Mouse (Mus musculus) kidney, adult 18-20 months (tissue): ENCODE measurements around the gene Phf23.
"Not testable (repeated sequence)": the region's sequence is repeated elsewhere in the genome, so short reads cannot be mapped to it uniquely, and the experiment has no call there.

Experiments
- DNase-seq: peaks from one replicate; pipeline ENCODE4 v3.0.0; 2021

Phf23 gene

GRCm38 (mm10) chr11:69995391-69995960 is at the start of gene Phf23:
Gene Phf23 (plus strand): TSS chr11:69995777.
- peak; percentile 95 for DNase-seq

GRCm38 (mm10) chr11:69945997-69946891 is 49.3 kb upstream of the Phf23 start:
- DNase-seq, result no peak

GRCm38 (mm10) chr11:69947337-69948065 is 48.1 kb upstream of the Phf23 start:
- peak; percentile 63 for DNase-seq

DNA sequence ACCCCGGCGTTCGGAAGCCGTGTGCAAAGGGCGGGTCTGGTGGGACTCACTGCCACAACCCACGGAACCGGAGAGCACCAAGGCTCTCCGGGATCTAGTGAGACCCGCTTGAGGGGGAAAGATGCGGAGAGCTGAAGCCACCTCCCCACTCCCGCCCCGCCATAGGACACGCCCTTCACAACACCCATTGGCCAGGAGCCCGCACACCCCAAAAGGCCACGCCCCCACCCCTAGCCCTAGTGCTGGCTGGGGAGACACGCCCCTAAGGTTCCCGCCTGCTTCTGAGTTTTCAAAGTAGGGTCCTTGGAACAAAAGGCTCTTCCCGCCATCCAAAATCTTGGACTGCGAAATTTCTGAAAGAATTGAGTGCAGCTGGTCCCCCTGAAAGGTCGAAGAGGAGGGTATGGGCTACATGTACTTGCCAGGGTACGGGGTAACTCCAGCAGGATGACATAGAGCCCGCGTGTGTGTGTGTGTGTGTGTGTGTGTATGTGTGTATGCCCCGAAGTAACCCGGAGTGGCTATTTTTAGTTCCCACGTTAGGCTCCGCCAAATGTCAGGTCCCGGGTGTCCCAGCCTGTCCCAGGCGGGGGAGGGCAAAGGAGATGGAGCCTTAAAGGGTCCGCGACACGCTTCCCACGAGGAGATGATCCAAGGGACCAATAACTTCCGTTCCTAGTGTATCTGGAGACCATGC is 47.4 kb upstream of the Phf23 start, which contains the start of gene Slc2a4:
Slc2a4 (minus strand) TSS at position 123 of the 697 bp plus-strand sequence.
- DNase-seq, result peak; percentile 91

DNA sequence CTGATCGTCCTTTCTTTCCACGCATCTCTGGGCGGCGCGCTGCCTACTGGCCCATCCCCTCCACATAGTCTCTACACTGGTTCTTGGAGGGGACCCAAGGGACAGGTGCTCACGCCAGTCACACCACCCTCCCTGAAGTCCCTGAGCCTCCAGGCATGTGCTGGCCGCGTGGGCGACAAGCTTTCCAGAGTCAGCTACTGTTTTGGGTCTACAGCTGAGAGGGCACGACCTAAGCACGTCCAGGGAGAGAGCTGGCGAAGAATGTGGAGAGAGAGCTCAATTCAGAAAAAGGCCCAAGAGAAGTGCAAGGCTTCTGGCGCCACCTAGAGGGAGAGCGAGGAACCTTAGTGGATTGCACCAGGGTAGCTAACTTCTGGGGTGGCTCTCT is 46.8 kb upstream of the Phf23 start:
- DNase-seq, result peak; percentile 91

- no peak for DNase-seq
Measured at GRCm38 (mm10) chr11:69950807-69951459, 44.6 kb upstream of the Phf23 start.

DNA sequence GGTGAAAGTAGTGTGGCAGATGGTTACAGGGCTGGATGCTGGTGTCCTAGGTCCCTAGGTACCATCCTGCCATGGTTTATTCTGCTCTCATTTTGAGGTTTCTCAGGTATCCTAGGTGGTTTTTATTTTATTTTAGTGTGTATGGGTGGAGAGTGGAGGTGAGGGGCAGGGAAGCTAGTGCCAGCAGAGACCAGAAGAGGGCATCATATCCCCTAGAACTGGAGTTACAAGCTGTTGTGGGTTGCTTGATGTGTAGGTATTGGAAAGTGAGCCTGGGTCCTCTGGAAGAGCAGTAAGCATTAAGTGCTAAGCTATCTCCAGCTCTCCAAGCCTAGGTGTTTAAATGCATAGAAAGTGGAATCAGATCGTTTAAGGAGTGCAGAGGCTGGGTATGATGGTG is 43.3 kb upstream of the Phf23 start:
- DNase-seq, result no peak

DNA sequence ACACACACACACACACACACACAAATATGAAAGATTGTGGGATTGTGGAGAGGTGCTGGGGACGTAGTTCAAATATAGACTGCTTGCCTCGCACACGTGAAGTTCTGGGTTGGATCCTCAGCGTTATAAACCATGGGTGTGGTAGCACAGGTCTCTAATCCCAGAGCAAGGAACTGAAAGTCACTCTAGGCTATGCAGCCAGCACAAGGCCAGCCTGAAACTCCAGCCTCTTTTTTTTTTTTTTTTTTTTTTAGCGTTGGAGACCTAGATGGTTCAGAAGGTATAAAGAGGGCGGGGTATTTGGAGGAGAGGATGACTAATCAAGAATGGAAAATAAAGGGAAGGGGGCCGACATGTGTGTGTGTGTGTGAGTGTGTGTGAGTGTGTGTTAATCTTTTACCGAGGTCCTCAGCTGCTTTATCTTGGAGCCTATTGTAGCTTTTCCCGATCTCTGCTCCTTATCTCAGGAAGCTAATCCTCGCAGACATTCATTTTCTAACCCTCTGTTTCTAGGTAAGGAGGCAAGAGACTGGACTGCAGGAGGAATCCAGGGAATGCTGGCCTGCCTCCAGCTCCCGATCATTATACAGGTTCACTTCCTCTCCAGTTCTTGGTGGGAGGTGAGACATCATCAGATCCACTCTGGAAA is 42.2 kb upstream of the Phf23 start:
- no peak for DNase-seq

DNA sequence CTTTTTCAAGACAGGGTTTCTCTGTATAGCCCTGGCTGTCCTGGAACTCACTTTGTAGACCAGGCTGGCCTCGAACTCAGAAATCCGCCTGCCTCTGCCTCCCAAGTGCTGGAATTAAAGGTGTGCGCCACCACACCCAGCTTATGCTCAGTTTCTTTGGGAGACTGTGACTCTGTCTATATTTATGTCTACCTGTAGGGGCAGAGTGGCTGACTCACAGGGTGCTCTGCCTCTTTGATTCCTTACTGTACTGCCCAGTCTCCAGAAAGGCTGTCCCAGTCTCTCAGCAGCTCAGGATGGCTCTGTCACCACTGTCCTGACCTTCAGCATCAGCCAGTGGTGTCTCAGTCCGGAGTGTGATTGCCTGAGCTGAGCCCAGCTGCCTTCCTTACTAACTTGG is 40.0 kb upstream of the Phf23 start:
- DNase-seq, result not testable (repeated sequence)

- no peak for DNase-seq
Measured at GRCm38 (mm10) chr11:69956218-69956617, 39.4 kb upstream of the Phf23 start.

DNA sequence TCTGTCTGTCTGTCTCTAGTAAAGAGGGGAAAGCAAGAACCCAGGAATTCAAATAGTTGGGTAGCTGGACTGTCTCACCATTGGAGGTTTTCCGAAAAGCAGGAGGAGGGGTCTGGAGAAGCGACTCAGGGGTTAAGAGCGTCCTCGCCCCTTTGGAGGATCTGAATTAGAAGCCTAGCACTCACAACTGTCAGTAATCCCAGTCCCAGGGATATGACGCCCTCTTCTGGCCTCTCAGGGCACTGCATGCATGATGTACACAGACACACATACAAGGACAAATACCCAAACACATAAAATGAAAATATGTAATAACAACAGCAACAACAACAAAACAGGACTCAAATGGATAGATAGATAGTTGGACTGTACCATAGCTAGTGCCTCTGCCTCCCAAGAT is 35.0 kb upstream of the Phf23 start:
- DNase-seq, result no peak

- DNase-seq, result no peak
Measured at GRCm38 (mm10) chr11:69961841-69962240, 33.7 kb upstream of the Phf23 start.

DNA sequence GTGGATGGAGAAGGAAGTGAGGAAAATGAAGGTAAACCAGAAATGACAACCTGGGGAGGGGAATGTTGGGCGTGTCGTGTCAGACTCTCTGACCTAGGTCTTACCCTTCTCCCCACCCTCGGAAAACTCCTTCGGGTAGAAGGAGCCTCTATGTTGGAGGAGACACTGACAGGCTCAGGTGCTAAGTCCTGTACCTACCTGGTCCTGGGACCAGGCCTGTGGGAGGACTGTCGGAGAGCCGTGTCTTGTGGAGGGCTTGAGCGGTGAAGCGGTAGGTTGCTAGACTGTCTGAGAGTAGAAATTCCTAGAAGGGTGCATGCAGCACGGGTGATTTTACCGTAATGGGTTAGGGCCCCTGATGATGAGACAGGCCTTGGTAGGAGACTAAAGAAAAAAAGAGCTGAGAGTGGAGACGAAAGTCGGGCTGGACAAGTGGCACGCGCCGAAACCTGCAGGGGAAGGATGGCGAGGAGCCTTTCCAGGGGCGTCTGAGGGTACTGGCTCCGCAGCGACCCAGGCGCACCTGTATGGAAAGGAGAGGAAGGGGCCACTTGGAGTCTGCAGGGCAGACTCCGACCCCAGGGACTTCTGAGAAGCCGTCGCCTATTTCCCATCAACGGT is 30.8 kb upstream of the Phf23 start, which contains the start of gene Cldn7:
Cldn7 (plus strand) TSS at position 130 of the 621 bp plus-strand sequence.
- DNase-seq, result no peak

- DNase-seq, result peak; percentile 69
Measured at GRCm38 (mm10) chr11:69965271-69966005, 30.1 kb upstream of the Phf23 start.

DNA sequence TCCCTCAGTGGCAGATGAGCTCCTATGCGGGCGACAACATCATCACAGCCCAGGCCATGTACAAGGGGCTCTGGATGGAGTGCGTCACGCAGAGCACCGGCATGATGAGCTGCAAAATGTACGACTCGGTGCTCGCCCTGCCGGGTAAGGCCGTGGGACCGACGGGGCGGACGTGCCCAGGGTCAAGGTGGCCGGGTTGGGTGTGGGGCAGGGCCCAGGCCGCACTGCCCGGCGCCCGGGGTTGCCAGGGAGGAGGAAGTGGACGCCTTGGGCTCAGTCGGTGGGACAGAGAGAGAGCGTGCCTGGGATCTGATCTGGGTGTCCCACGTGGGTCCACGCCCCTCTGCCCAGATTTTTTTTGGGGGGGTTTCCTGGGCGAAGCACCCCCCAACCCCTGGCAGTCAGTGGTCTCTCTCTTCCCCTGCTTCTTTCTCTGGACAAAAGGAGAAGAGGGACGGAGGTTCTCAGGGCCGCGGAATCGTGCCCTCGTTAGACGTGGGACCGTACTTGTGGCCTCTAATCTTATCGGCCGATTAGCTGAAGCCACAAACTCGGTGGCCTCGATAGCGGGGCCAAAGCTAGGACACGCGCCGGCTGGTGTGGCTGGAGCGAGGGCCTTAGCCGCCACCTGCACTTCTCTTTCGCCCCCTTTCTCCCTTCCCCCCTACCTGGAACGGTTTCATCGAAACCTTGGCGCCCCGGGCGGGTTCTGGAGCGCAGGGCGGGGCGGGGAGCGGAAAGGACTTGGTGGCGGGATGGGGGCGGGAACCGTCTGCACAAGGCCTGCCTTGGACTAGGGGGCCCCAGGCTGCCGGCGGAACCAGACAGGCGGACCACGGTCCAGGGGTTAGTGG is 29.3 kb upstream of the Phf23 start:
- DNase-seq, result peak; percentile 60

GRCm38 (mm10) chr11:69966860-69967517 is 28.6 kb upstream of the Phf23 start:
- DNase-seq, result no peak

- DNase-seq, result no peak
Measured at GRCm38 (mm10) chr11:69968793-69969192, 26.8 kb upstream of the Phf23 start.

GRCm38 (mm10) chr11:69970222-69970621 is 25.4 kb upstream of the Phf23 start:
- DNase-seq, result no peak

DNA sequence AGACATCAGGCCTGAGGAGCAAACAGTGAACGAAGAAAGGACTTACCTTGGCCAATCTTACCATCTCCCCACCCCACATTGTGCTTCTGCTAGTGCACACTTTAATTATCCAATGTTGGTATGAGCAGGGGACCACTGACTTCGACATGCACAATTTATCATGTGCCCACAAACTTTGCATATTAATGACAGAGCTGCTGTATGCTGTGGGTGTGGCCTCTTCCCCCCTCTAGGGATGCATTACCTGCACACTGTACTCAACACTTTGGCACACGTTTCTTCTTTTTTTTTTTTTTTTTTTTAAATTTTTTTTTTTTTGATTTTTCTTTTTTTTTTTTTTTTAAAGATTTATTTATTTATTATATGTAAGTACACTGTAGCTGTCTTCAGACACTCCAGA is 24.8 kb upstream of the Phf23 start:
- DNase-seq, result no peak
